In genomic region chr8:13660323-13660722, GRCm38 (mm10) we compare ENCODE assay signal across 22 mouse cellular contexts. TPM values are rescaled to one million over a fixed set of nuclear protein-coding genes. Genes with fewer than 3 reads are reported as not detected.
A peak's percentile ranks its signal among the peaks of the same experiment; 100 is the strongest.
DNase-seq lines count a peak whose midpoint lies in the region; ATAC-seq and TF ChIP-seq lines count a peak whose summit lies in the region.
"Had no signal": no experiment of that assay in that cellular context is flagged by ENCODE, and none has a peak within 500 bp of the region (broad histone marks: within the 10 kb centered on the region; RNA-seq: fewer than 3 reads in every experiment).

No protein-coding gene starts in this region.

- peak; percentile 54; the same call in 1 of the 2 replicates for ATAC-seq in frontal cortex, adult (ENCODE audit: low TSS enrichment)
- ATAC-seq in hindbrain, embryonic 11.5 days (ENCODE audit: low FRiP score) = no peak
- ATAC-seq: forebrain, embryonic 13.5 days; intestine, embryonic 15.5 days; midbrain, embryonic 16.5 days had no signal

- 72% methylated on average over 13 of the region's 13 CpGs for WGBS in small intestine, adult 2 months
- WGBS in hindbrain, embryonic 11.5 days = 92% methylated on average over 13 of the region's 13 CpGs

- H3K4me2 ChIP-seq in hindbrain, embryonic 11.5 days (replicated peaks; ENCODE audit: low read depth, low read length) = no peak overlapping the region
- H3K4me2 ChIP-seq: embryonic facial prominence, embryonic 15.5 days; forebrain, embryonic 13.5 days; intestine, embryonic 15.5 days; liver, embryonic 13.5 days had no signal

- no peaks in the 10 kb centered on the region for H3K9me3 ChIP-seq in hindbrain, embryonic 11.5 days (ENCODE audit: control insufficient read depth, low read length)
- H3K9me3 ChIP-seq: embryonic facial prominence, embryonic 15.5 days; forebrain, embryonic 13.5 days; intestine, embryonic 15.5 days; liver, embryonic 13.5 days had no signal

- H3K27ac ChIP-seq in small intestine, adult 2 months (ENCODE audit: insufficient read depth, low read depth, low read length) = 0 out of 2 replicates have a peak overlapping the region, but pooled peaks have one; percentile 9
- no peak overlapping the region for H3K27ac ChIP-seq in hindbrain, embryonic 11.5 days (ENCODE audit: low read depth, low read length)
- H3K27ac ChIP-seq: embryonic facial prominence, embryonic 15.5 days; forebrain, embryonic 13.5 days; intestine, embryonic 15.5 days; kidney, postnatal 0 days; liver, embryonic 13.5 days; macrophage had no signal

- no peak overlapping the region for H3K9ac ChIP-seq in hindbrain, embryonic 11.5 days (ENCODE audit: low read depth, low read length)
- H3K9ac ChIP-seq: embryonic facial prominence, embryonic 15.5 days; forebrain, embryonic 13.5 days; intestine, embryonic 15.5 days; liver, embryonic 13.5 days had no signal

- H3K36me3 ChIP-seq in small intestine, adult 2 months (ENCODE audit: control insufficient read depth, insufficient read depth, low read length) = no peaks in the 10 kb centered on the region
- H3K36me3 ChIP-seq in hindbrain, embryonic 11.5 days (ENCODE audit: control insufficient read depth, insufficient read depth, low read length) = no peaks in the 10 kb centered on the region
- H3K36me3 ChIP-seq: embryonic facial prominence, embryonic 15.5 days; intestine, embryonic 15.5 days; liver, embryonic 13.5 days had no signal

- no peak for TF ChIP-seq POLR2A in small intestine, adult 2 months (IDR thresholded peaks at IDR 0.05; ENCODE audit: low read depth, low read length)

- no peaks in the 10 kb centered on the region for H3K4me1 ChIP-seq in small intestine, adult 2 months (ENCODE audit: control insufficient read depth, insufficient read depth, insufficient read length, low read length)
- no peaks in the 10 kb centered on the region for H3K4me1 ChIP-seq in hindbrain, embryonic 11.5 days (replicated peaks; ENCODE audit: control insufficient read depth, insufficient read depth, low read length)

- H3K27me3 ChIP-seq in small intestine, adult 2 months (ENCODE audit: control insufficient read depth, insufficient read depth, low read length) = no peaks in the 10 kb centered on the region
- H3K27me3 ChIP-seq in hindbrain, embryonic 11.5 days (ENCODE audit: control insufficient read depth, insufficient read depth, low read length) = no peaks in the 10 kb centered on the region
- H3K27me3 ChIP-seq: embryonic facial prominence, embryonic 15.5 days; forebrain, embryonic 13.5 days; intestine, embryonic 15.5 days; liver, embryonic 13.5 days had no signal

- H3K4me3 ChIP-seq in small intestine, adult 2 months (ENCODE audit: low read depth, low read length) = no peak overlapping the region
- H3K4me3 ChIP-seq in hindbrain, embryonic 11.5 days (ENCODE audit: low read depth, low read length) = no peak overlapping the region
- H3K4me3 ChIP-seq: embryonic facial prominence, embryonic 15.5 days; forebrain, embryonic 13.5 days; intestine, embryonic 15.5 days; liver, embryonic 13.5 days had no signal

- TF ChIP-seq CTCF in small intestine, adult 2 months (IDR thresholded peaks at IDR 0.05; ENCODE audit: extremely low read depth, insufficient read length, insufficient replicate concordance, low read depth, low read length) = no peak

- DNase-seq in frontal cortex, postnatal 25 days (ENCODE audit: low spot score in 2 of 2) = no peak
- DNase-seq in lung, postnatal 36 days = peak; percentile 42
- DNase-seq in lung, postnatal 25 days (ENCODE audit: low spot score) = no peak
- DNase-seq in induced T-regulatory cell, adult 2 months (ENCODE audit: low read depth) = peak; percentile 74
- no peak for DNase-seq in hindbrain, embryonic 11.5 days (ENCODE audit: low spot score)
- no peak for DNase-seq in urinary bladder, postnatal 14 days (ENCODE audit: low spot score)
- DNase-seq: adrenal gland, postnatal 14 days; cerebellum, postnatal 36 days; gastrocnemius, postnatal 25 days; heart, postnatal 36 days; layer of hippocampus, adult 9-11 months; liver, embryonic 13.5 days; spleen, adult 18-20 months; thymus, adult 18-20 months had no signal

RNA-seq across cellular contexts. Expression of gene Rasa3, which starts 17.1 kb away (rescaled TPM):
- 8.5 and 13.1 TPM in 2 replicates for polyA plus RNA-seq in small intestine, adult 2 months (2012; rRNA removed)
- polyA plus RNA-seq in hindbrain, embryonic 11.5 days (2014; fragmentation: Nextera tagmentation; extraction: Ambion mirVana) = 19.4 and 24.3 TPM in 2 replicates

RNA-seq across cellular contexts. Expression of gene Cfap97d2, which starts 45.4 kb away (rescaled TPM):
- polyA plus RNA-seq in small intestine, adult 2 months (2012; rRNA removed) = not detected in 2 replicates
- 0.85 and 1.0 TPM in 2 replicates for polyA plus RNA-seq in hindbrain, embryonic 11.5 days (2014; fragmentation: Nextera tagmentation; extraction: Ambion mirVana)
- polyA plus RNA-seq: kidney, postnatal 0 days; liver, embryonic 13.5 days; macrophage had no signal

Comparison
In these comparisons a context has a peak if more than half of its experiments do, and no peak if none do; other contexts are left out.
1. DNase-seq: peak in lung, postnatal 36 days (single experiment) and induced T-regulatory cell, adult 2 months (single experiment); none in frontal cortex, postnatal 25 days (0 of 2), lung, postnatal 25 days (single experiment), hindbrain, embryonic 11.5 days (single experiment) and urinary bladder, postnatal 14 days (single experiment).